Mouse (Mus musculus): ENCODE measurements around the gene Syt7. TPM values are rescaled to one million over a fixed set of nuclear protein-coding genes. Genes with fewer than 3 reads are reported as not detected.
A peak's percentile ranks its signal among the peaks of the same experiment; 100 is the strongest.

The Syt7 gene
- polyA plus RNA-seq, 1 experiment from 2014 or later = 0.96 TPM

DNA sequence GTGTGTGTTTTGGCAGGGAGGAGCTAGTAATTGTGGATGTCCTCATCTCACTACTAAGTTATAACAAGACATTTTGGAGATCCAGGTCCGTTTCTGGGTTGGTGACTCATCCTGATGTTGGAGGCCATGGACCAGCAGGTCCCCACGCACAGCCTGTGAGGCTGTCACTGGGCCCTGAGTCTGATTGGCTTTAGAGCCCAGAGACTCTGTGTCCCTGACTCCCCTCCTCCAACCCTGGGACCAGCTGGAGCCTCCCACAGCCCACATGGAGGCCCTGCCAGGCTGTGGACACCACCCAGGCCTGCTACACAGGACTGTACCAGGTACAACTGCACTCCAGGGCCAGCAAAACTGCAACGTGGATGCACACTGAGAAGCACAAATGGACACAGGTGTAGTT lies 84.1 kb downstream of the Syt7 start:
- no peak overlapping the region for H3K4me3 ChIP-seq (ENCODE audit: low read length)
- H3K27me3 ChIP-seq (ENCODE audit: insufficient read depth, low read length) = peaks cover 2% of the 10 kb centered on the region; the same call in 1 of the 2 replicates
- no peaks in the 10 kb centered on the region for H3K9me3 ChIP-seq (ENCODE audit: low read length)
- WGBS = 75% methylated on average over 3 of the region's 3 CpGs
- ATAC-seq (ENCODE audit: low FRiP score, low TSS enrichment) = no peak
- H3K4me1 ChIP-seq (ENCODE audit: insufficient read depth, low read length) = no peaks in the 10 kb centered on the region
- no peak overlapping the region for H3K4me2 ChIP-seq (replicated peaks; ENCODE audit: low read depth, low read length)
- H3K9ac ChIP-seq (replicated peaks; ENCODE audit: low read length) = no peak overlapping the region
- H3K36me3 ChIP-seq (ENCODE audit: insufficient read depth, low read length) = no peaks in the 10 kb centered on the region
- no peak overlapping the region for H3K27ac ChIP-seq (ENCODE audit: low read length)

DNA sequence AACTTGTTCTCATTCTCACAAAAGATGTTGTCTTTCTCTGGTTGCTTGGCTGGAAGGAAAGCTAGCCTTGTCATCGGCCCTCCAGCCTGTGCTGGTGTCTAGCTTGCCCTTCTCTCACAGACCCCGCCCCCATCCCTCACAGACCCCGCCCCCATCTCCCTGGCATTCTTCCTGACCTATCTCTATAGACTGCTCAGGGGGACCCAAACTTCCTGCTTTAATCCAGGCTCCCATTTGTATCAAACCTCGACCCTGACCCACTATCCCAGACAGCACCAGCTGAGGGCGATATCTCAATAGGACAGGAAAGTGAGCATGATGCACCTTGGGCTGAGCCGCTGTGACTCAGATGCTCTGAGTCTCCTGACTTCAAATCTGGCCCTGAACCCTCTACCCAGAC lies 84.9 kb downstream of the Syt7 start:
- peak; percentile 63; the same call in 1 of the 2 replicates for ATAC-seq (ENCODE audit: low FRiP score, low TSS enrichment)
- no peaks in the 10 kb centered on the region for H3K36me3 ChIP-seq (ENCODE audit: insufficient read depth, low read length)
- H3K4me2 ChIP-seq (replicated peaks; ENCODE audit: low read depth, low read length) = no peak overlapping the region
- H3K4me1 ChIP-seq (ENCODE audit: insufficient read depth, low read length) = no peaks in the 10 kb centered on the region
- no peak overlapping the region for H3K27ac ChIP-seq (ENCODE audit: low read length)
- H3K9ac ChIP-seq (replicated peaks; ENCODE audit: low read length) = no peak overlapping the region
- no peak overlapping the region for H3K4me3 ChIP-seq (ENCODE audit: low read length)
- H3K9me3 ChIP-seq (ENCODE audit: low read length) = no peaks in the 10 kb centered on the region
- peaks cover 2% of the 10 kb centered on the region; the same call in 1 of the 2 replicates for H3K27me3 ChIP-seq (ENCODE audit: insufficient read depth, low read length)
- WGBS = 21% methylated on average over 6 of the region's 6 CpGs

DNA sequence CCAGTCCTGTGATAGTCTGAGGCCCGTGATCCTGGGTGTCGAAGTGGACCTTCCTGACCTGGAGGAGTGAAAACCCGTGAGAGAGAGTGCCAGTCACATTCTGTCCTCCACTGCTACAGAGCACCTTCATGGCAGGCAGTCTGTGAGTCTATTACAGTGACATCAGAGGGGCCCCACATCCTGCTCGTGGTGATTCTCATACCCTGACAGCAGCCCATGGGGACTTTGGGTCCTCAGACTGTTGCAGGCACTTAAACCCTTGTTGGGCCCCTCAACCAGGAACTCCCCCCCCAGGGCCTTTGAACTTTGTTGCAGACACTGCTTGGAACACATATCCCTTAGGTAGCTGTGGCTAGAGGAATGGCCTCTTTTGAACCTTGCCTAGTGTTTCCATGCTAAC lies 90.7 kb downstream of the Syt7 start:
- 35% methylated on average over 4 of the region's 4 CpGs for WGBS

DNA sequence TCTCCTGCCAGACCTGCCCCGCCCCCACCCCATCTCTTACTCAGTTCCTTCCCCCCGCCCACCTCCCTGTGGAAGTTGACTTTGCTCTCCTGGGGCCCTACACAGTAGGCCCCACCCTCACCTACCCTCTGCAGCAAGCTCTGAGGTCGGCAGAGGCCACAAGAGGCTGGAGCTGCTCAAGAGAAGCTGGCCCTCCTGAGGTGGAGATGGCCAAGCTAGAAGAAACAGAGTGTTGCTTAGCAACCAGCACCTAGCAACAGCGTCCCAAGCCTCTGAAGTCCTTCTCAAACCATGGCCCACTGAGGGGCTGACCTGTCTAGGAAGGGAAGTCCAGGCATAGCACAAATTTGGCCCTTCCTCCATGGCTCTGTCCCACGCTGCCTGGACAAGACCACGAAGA lies 93.8 kb downstream of the Syt7 start, which contains the start of gene Ppp1r32:
Ppp1r32 (minus strand) TSS at position 226 of the 400 bp plus-strand sequence.
- Histone ChIP-seq H3K4me1 (ENCODE audit: insufficient read depth, low read length) (0 out of 2 replicates have a peak, but pooled peaks cover 3% of the 10 kb centered on the region), H3K4me2 (replicated peaks; ENCODE audit: low read depth, low read length) (no peak within 1 kb of the TSS), H3K9me3 (ENCODE audit: low read length) (no peaks in the 10 kb centered on the region), H3K4me3 (ENCODE audit: low read length) (no peak within 1 kb of the TSS), H3K27ac (ENCODE audit: low read length) (no peak within 1 kb of the TSS), H3K9ac (replicated peaks; ENCODE audit: low read length) (no peak within 1 kb of the TSS), H3K27me3 (ENCODE audit: insufficient read depth, low read length) (no peaks in the 10 kb centered on the region), H3K36me3 (ENCODE audit: insufficient read depth, low read length) (no peaks in the 10 kb centered on the region)
- 39% methylated on average over 6 of the region's 6 CpGs for WGBS
- peak; percentile 49; the same call in 1 of the 2 replicates for ATAC-seq (ENCODE audit: low FRiP score, low TSS enrichment)

More for the DNA sequence above, 90.7 kb downstream of the Syt7 start:
- H3K4me2 ChIP-seq (replicated peaks; ENCODE audit: low read depth, low read length) = no peak overlapping the region
- no peak overlapping the region for H3K4me3 ChIP-seq (ENCODE audit: low read length)
- H3K27ac ChIP-seq (ENCODE audit: low read length) = no peak overlapping the region
- H3K4me1 ChIP-seq (ENCODE audit: insufficient read depth, low read length) = no peaks in the 10 kb centered on the region
- H3K36me3 ChIP-seq (ENCODE audit: insufficient read depth, low read length) = no peaks in the 10 kb centered on the region
- no peak for ATAC-seq (ENCODE audit: low FRiP score, low TSS enrichment)
- H3K9ac ChIP-seq (replicated peaks; ENCODE audit: low read length) = no peak overlapping the region
- peaks cover 2% of the 10 kb centered on the region; the same call in 1 of the 2 replicates for H3K27me3 ChIP-seq (ENCODE audit: insufficient read depth, low read length)
- no peaks in the 10 kb centered on the region for H3K9me3 ChIP-seq (ENCODE audit: low read length)

DNA sequence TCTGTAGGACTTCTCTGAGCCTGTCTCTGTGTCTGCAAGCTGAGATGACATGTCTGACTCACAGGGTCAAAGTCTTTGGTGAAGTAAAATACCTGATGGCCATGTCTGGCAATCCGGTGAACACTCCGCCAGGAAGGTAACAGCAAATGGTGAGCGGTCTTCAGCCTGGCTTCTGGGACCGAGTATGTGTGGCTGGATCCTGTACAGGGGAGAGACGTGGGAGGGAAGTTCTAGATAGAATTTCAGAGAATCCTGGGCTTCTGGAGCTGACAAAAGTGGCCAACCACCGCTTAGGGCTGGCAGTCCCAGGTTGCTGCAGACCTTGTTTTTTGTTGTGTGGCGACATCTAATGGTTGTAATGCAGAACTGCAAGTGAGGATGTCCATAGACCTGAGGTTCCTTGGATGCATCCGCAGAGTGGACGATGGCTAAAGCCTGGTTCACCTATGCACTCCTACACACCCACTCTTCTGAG lies 97.4 kb downstream of the Syt7 start:
- Histone ChIP-seq H3K9me3 (ENCODE audit: low read length) (no peaks in the 10 kb centered on the region), H3K27me3 (ENCODE audit: insufficient read depth, low read length) (no peaks in the 10 kb centered on the region), H3K4me1 (ENCODE audit: insufficient read depth, low read length) (0 out of 2 replicates have a peak, but pooled peaks cover 3% of the 10 kb centered on the region), H3K4me2 (replicated peaks; ENCODE audit: low read depth, low read length) (no peak overlapping the region), H3K27ac (ENCODE audit: low read length) (no peak overlapping the region), H3K4me3 (ENCODE audit: low read length) (no peak overlapping the region), H3K9ac (replicated peaks; ENCODE audit: low read length) (no peak overlapping the region), H3K36me3 (ENCODE audit: insufficient read depth, low read length) (no peaks in the 10 kb centered on the region)
- 16% methylated on average over 9 of the region's 9 CpGs for WGBS
- ATAC-seq (ENCODE audit: low FRiP score, low TSS enrichment) = peak; percentile 88

DNA sequence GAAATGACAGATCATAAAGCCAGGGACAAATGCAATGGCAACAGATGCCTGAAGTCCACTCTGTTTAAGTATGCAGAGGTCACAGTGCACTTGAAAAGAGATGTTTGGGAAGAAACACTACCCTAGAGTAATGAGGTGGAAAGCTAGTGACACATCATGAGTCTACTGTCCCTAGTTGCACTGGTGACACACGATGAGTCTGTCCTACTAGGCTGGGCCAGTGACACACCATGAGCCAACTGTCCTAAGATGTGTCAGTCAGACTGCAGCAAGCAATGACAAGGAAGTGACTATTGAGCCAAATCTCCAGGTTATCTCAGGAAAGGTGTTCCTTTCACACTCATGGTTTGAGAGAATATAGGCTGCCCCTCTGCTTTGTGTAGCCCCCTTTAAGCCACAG lies 106.8 kb downstream of the Syt7 start:
- H3K9me3 ChIP-seq (ENCODE audit: low read length) = no peaks in the 10 kb centered on the region
- 40% methylated on average over 1 of the region's 1 CpGs for WGBS
- H3K36me3 ChIP-seq (ENCODE audit: insufficient read depth, low read length) = peaks cover 4% of the 10 kb centered on the region; the same call in 1 of the 2 replicates
- H3K4me3 ChIP-seq (ENCODE audit: low read length) = no peak overlapping the region
- no peak overlapping the region for H3K9ac ChIP-seq (replicated peaks; ENCODE audit: low read length)
- peaks cover 6% of the 10 kb centered on the region; the same call in 1 of the 2 replicates for H3K4me1 ChIP-seq (ENCODE audit: insufficient read depth, low read length)
- no peaks in the 10 kb centered on the region for H3K27me3 ChIP-seq (ENCODE audit: insufficient read depth, low read length)
- ATAC-seq (ENCODE audit: low FRiP score, low TSS enrichment) = no peak
- no peak overlapping the region for H3K4me2 ChIP-seq (replicated peaks; ENCODE audit: low read depth, low read length)
- H3K27ac ChIP-seq (ENCODE audit: low read length) = no peak overlapping the region

DNA sequence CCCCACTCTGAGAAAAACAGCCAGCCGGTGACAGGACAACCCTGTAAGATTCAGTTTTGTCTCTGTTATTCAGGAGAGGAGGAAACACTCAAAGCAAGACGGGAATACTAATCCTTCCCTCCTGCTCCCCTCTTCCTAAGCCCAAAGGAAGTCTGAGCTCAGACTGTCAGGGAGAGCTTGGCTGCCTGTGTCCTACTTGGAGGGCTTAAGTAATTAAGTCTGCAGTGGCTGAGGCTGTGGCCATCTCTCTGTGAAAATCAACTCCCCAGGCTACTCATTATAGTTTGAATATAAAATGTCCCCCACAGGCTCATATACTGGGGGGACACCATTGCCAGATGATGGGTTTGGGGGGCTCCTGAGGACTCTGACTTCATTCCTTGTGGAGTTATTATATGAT lies 108.1 kb downstream of the Syt7 start:
- no peak for ATAC-seq (ENCODE audit: low FRiP score, low TSS enrichment)
- no peak overlapping the region for H3K4me3 ChIP-seq (ENCODE audit: low read length)

DNA sequence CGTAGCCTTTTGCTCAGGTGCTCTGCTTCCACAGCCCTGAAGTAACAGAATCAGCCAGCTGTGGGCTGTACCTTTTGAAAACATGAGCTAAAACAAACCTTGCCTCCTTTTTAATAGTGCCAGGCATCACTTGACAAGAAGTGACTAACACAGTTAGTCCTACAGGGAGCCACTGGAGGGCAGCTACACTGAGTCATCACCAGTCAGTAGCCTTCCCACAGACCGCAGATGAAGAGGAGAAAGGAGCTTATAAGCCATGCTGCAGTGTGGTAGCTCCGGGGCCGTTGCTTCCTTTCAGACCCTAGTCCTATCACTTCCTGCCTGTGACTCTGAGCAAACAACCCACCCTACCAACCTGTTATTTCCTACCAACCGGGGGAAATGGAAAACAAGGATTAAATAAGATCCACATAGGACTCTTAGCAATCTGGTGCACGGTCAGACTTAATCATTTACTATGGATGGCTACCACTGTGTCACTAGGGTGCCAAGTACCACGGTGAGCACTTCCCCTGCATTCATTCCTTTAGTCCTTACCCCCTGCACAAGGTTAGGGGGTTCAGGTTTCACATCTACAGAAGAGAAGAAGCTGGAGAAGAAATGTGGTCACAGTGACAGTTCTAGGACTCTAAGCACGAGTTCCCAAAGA lies 108.7 kb downstream of the Syt7 start:
- Histone ChIP-seq H3K36me3 (ENCODE audit: insufficient read depth, low read length) (peaks cover 18% of the 10 kb centered on the region), H3K9ac (replicated peaks; ENCODE audit: low read length) (no peak overlapping the region), H3K4me3 (ENCODE audit: low read length) (no peak overlapping the region), H3K9me3 (ENCODE audit: low read length) (no peaks in the 10 kb centered on the region), H3K27me3 (ENCODE audit: insufficient read depth, low read length) (no peaks in the 10 kb centered on the region), H3K4me1 (ENCODE audit: insufficient read depth, low read length) (peaks cover 6% of the 10 kb centered on the region; the same call in 1 of the 2 replicates), H3K4me2 (replicated peaks; ENCODE audit: low read depth, low read length) (no peak overlapping the region), H3K27ac (ENCODE audit: low read length) (no peak overlapping the region)
- ATAC-seq (ENCODE audit: low FRiP score, low TSS enrichment) = no peak
- 38% methylated on average over 8 of the region's 8 CpGs for WGBS

More for the DNA sequence above, 108.1 kb downstream of the Syt7 start:
- peaks cover 6% of the 10 kb centered on the region; the same call in 1 of the 2 replicates for H3K4me1 ChIP-seq (ENCODE audit: insufficient read depth, low read length)
- H3K9ac ChIP-seq (replicated peaks; ENCODE audit: low read length) = no peak overlapping the region
- H3K36me3 ChIP-seq (ENCODE audit: insufficient read depth, low read length) = peaks cover 17% of the 10 kb centered on the region
- H3K27ac ChIP-seq (ENCODE audit: low read length) = no peak overlapping the region
- no peak overlapping the region for H3K4me2 ChIP-seq (replicated peaks; ENCODE audit: low read depth, low read length)
- no peaks in the 10 kb centered on the region for H3K9me3 ChIP-seq (ENCODE audit: low read length)
- no peaks in the 10 kb centered on the region for H3K27me3 ChIP-seq (ENCODE audit: insufficient read depth, low read length)
- 70% methylated on average over 2 of the region's 2 CpGs for WGBS

DNA sequence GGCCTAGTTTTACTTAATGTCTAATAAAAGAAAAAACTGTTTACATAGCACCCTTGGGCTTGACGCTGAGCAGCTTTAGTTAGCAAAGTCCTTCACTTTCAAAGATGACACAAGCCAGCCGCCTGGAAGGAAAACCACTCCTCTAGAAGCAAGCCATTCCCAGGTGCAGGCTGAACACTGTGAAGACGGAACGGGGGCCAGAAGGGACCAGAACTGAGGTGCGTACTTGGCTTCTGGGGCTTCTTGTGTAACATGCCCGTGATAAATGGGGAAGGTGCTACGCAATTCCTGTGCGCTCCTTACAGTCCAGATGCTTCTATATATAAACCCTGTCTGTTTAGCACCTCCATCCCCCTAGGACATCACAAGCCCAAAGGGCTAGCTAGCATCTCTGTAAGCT lies 111.7 kb downstream of the Syt7 start:
- Histone ChIP-seq H3K4me1 (ENCODE audit: insufficient read depth, low read length) (peaks cover 6% of the 10 kb centered on the region; the same call in 1 of the 2 replicates), H3K4me2 (replicated peaks; ENCODE audit: low read depth, low read length) (no peak overlapping the region), H3K9ac (replicated peaks; ENCODE audit: low read length) (no peak overlapping the region), H3K4me3 (ENCODE audit: low read length) (no peak overlapping the region), H3K27ac (ENCODE audit: low read length) (no peak overlapping the region), H3K9me3 (ENCODE audit: low read length) (no peaks in the 10 kb centered on the region), H3K36me3 (ENCODE audit: insufficient read depth, low read length) (peaks cover 25% of the 10 kb centered on the region), H3K27me3 (ENCODE audit: insufficient read depth, low read length) (no peaks in the 10 kb centered on the region)
- ATAC-seq (ENCODE audit: low FRiP score, low TSS enrichment) = no peak
- WGBS = 91% methylated on average over 8 of the region's 8 CpGs

DNA sequence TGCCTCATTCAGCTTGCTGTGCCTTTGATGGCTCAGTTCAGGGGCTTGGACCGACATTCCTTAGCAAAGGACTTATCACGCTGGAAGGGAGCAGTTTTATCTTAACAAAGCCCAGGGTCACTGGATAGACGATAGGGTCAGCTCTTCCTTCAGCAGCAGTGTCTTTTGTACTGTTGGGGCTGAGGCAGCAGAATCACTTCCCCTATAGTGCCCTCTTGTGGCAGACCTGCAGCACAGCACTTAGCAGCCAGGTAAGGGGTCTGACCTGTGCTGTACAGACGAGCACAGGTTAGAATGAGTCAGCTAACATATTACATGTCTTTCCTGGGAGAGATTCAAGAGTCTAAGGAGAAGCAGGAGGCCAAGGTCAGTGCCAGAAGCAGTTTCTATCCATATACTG lies 113.7 kb downstream of the Syt7 start:
- H3K36me3 ChIP-seq (ENCODE audit: insufficient read depth, low read length) = peaks cover 30% of the 10 kb centered on the region
- 14% methylated on average over 4 of the region's 4 CpGs for WGBS
- H3K27me3 ChIP-seq (ENCODE audit: insufficient read depth, low read length) = no peaks in the 10 kb centered on the region
- no peak overlapping the region for H3K4me3 ChIP-seq (ENCODE audit: low read length)
- peaks cover 5% of the 10 kb centered on the region; the same call in 1 of the 2 replicates for H3K4me1 ChIP-seq (ENCODE audit: insufficient read depth, low read length)
- ATAC-seq (ENCODE audit: low FRiP score, low TSS enrichment) = no peak
- H3K4me2 ChIP-seq (replicated peaks; ENCODE audit: low read depth, low read length) = no peak overlapping the region
- no peak overlapping the region for H3K27ac ChIP-seq (ENCODE audit: low read length)
- H3K9ac ChIP-seq (replicated peaks; ENCODE audit: low read length) = no peak overlapping the region
- H3K9me3 ChIP-seq (ENCODE audit: low read length) = no peaks in the 10 kb centered on the region

Data from kidney, embryonic 16.5 days (tissue).